Comparison of ENCODE assay signal across 15 mouse cellular contexts in genomic region chr11:6774656-6775055, GRCm38 (mm10).
A peak's percentile ranks its signal among the peaks of the same experiment; 100 is the strongest.
DNase-seq lines count a peak whose midpoint lies in the region; ATAC-seq lines count a peak whose summit lies in the region.
"Had no signal": no experiment of that assay in that cellular context is flagged by ENCODE, and none has a peak within 500 bp of the region (broad histone marks: within the 10 kb centered on the region; RNA-seq: fewer than 3 reads in every experiment).

No protein-coding gene starts in this region.

- WGBS in kidney, embryonic 14.5 days = 18% methylated on average over 4 of the region's 4 CpGs

- H3K9me3 ChIP-seq in kidney, embryonic 14.5 days (ENCODE audit: control insufficient read depth, low read length) = no peaks in the 10 kb centered on the region
- H3K9me3 ChIP-seq: heart, embryonic 15.5 days; hindbrain, embryonic 15.5 days; liver, embryonic 15.5 days had no signal

- H3K9ac ChIP-seq in kidney, embryonic 14.5 days (ENCODE audit: low read depth, low read length) = no peak overlapping the region
- H3K9ac ChIP-seq: heart, embryonic 15.5 days; hindbrain, embryonic 15.5 days; liver, embryonic 15.5 days had no signal

- no peaks in the 10 kb centered on the region for H3K4me1 ChIP-seq in kidney, embryonic 14.5 days (ENCODE audit: control insufficient read depth, insufficient read depth, low read length)
- H3K4me1 ChIP-seq: heart, embryonic 15.5 days; hindbrain, embryonic 15.5 days; liver, embryonic 15.5 days had no signal

- no peaks in the 10 kb centered on the region for H3K27me3 ChIP-seq in kidney, embryonic 14.5 days (ENCODE audit: control insufficient read depth, insufficient read depth, low read length)
- H3K27me3 ChIP-seq: heart, embryonic 15.5 days; hindbrain, embryonic 15.5 days; liver, embryonic 15.5 days had no signal

- ATAC-seq in kidney, embryonic 14.5 days (ENCODE audit: low FRiP score, low TSS enrichment) = no peak
- ATAC-seq: forebrain, embryonic 14.5 days had no signal

- H3K4me3 ChIP-seq in kidney, embryonic 14.5 days (ENCODE audit: low read length) = no peak overlapping the region
- H3K4me3 ChIP-seq: heart, embryonic 15.5 days; hindbrain, embryonic 15.5 days; liver, embryonic 15.5 days had no signal

- peak; percentile 28 for DNase-seq in adrenal gland, adult 8-10 months
- no peak for DNase-seq in adrenal gland, postnatal 4 days (ENCODE audit: low spot score in 2 of 2)
- DNase-seq in kidney, postnatal 25 days = no peak
- DNase-seq in Muller cell, postnatal 12 days (ENCODE audit: inconsistent ontology term) = peak; percentile 80
- DNase-seq in kidney, postnatal 10 days = peak; percentile 29
- no peak for DNase-seq in urinary bladder, adult 2 months (ENCODE audit: low spot score)
- no peak for DNase-seq in frontal cortex, postnatal 10 days (ENCODE audit: low spot score in 2 of 2)
- DNase-seq: cerebellum, adult 9-11 months; gastrocnemius, postnatal 10 days; left cerebral cortex, postnatal 4 days had no signal

- H3K36me3 ChIP-seq in kidney, embryonic 14.5 days (ENCODE audit: control insufficient read depth, insufficient read depth, low read length) = no peaks in the 10 kb centered on the region
- H3K36me3 ChIP-seq: heart, embryonic 15.5 days; hindbrain, embryonic 15.5 days; liver, embryonic 15.5 days had no signal

- H3K27ac ChIP-seq in kidney, embryonic 14.5 days (ENCODE audit: low read depth, low read length) = peak overlapping the region; percentile 59; the same call in 1 of the 2 replicates
- H3K27ac ChIP-seq: heart, embryonic 15.5 days; liver, embryonic 15.5 days had no signal

- no peak overlapping the region for H3K4me2 ChIP-seq in kidney, embryonic 14.5 days (replicated peaks; ENCODE audit: low read depth, low read length)
- H3K4me2 ChIP-seq: heart, embryonic 15.5 days; hindbrain, embryonic 15.5 days; liver, embryonic 15.5 days had no signal

Comparison
In these comparisons a context has a peak if more than half of its experiments do, and no peak if none do; other contexts are left out.
1. DNase-seq: peak in adrenal gland, adult 8-10 months (single experiment), Muller cell, postnatal 12 days (single experiment) and kidney, postnatal 10 days (single experiment); none in adrenal gland, postnatal 4 days (0 of 2), kidney, postnatal 25 days (0 of 2), urinary bladder, adult 2 months (single experiment) and frontal cortex, postnatal 10 days (0 of 2).